Mouse (Mus musculus) intestine, embryonic 15.5 days (tissue): ENCODE results near the gene Olfr594. TPM values are rescaled to one million over a fixed set of nuclear protein-coding genes. Genes with fewer than 3 reads are reported as not detected.
"Not testable (repeated sequence)": the region's sequence is repeated elsewhere in the genome, so short reads cannot be mapped to it uniquely, and the experiment has no call there.

ENCODE experiments used
- ATAC-seq: fragments of 200-750 bp; cut with Nextera tagmentation; 2 replicates; pipeline ENCODE4 v1.8.0; 2017; ENCODE audit warnings: moderate TSS enrichment, moderate library complexity
- H3K27ac ChIP-seq: fragments of 300-500 bp; sonication (generic); 2 replicates; pipeline ENCODE4 v1.5.1; 2015; ENCODE audit warnings: mild to moderate bottlenecking, inconsistent platforms
- H3K27me3 ChIP-seq: fragments of 300-500 bp; sonication (generic); replicated peaks from 2 replicates; pipeline ENCODE4 v1.6.1; 2015; ENCODE audit warnings: inconsistent platforms
- H3K36me3 ChIP-seq: fragments of 300-500 bp; sonication (generic); 2 replicates; pipeline ENCODE4 v1.6.1; 2015; ENCODE audit warnings: inconsistent platforms
- H3K4me1 ChIP-seq: fragments of 300-500 bp; sonication (generic); replicated peaks from 2 replicates; pipeline ENCODE4 v1.6.1; 2015; ENCODE audit warnings: inconsistent platforms
- H3K4me2 ChIP-seq: fragments of 300-500 bp; sonication (generic); replicated peaks from 2 replicates; pipeline ENCODE4 v1.6.1; 2015; ENCODE audit warnings: mild to moderate bottlenecking, inconsistent platforms
- H3K4me3 ChIP-seq: fragments of 300-500 bp; sonication (generic); replicated peaks from 2 replicates; pipeline ENCODE4 v1.5.1; 2015; ENCODE audit warnings: inconsistent platforms
- H3K9ac ChIP-seq: fragments of 300-500 bp; sonication (generic); 2 replicates; pipeline ENCODE4 v1.6.1; 2015; ENCODE audit warnings: inconsistent platforms
- H3K9me3 ChIP-seq: fragments of 300-500 bp; sonication (generic); 2 replicates; pipeline ENCODE4 v1.6.1; 2016; ENCODE audit warnings: inconsistent platforms
- WGBS: fragments of 180-500 bp; shearing (Covaris S2); methylation state at CpG from one replicate; pipeline ENCODE4 v1.1.7; 2015; 5-methylcytosine and 5-hydroxymethylcytosine counted together
- polyA plus RNA-seq: library from polyadenylated mRNA; unstranded; fragments of >200 nt; fragmentation: Nextera tagmentation; extraction: Ambion mirVana; gene quantifications from 2 replicates; pipeline ENCODE4 v1.2.1, GENCODE M21; 2015

The Olfr594 gene
- polyA plus RNA-seq = not detected in 2 replicates

DNA sequence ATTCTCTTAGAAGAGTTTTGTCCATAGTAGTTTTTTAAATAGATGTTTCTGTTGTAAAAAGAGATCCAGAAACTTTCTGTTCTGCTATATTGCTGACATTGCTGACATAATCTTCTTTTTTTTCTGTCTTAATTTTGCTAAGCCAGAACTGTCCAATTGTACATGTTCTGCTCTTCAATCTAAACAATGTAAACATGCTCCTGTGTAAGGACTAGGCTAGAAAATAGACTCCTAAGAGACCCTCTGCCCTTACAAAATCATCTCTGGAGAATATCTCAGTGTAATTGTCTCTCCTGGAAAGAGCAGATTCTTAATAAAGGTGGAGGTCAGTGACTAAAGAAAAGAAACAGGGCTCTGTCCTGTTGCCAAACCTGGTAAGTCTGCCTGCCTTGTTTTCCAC lies at the start of gene Olfr594:
Gene Olfr594, plus strand, starts transcription at position 301 of the 400 bp plus-strand sequence.
- H3K27me3 ChIP-seq = no peaks in the 10 kb centered on the region
- no peaks in the 10 kb centered on the region for H3K4me1 ChIP-seq
- no peak for ATAC-seq
- no peak within 1 kb of the TSS for H3K4me2 ChIP-seq
- no peak within 1 kb of the TSS for H3K27ac ChIP-seq
- no peak within 1 kb of the TSS for H3K9ac ChIP-seq
- H3K36me3 ChIP-seq = no peaks in the 10 kb centered on the region
- no peaks in the 10 kb centered on the region for H3K9me3 ChIP-seq
- no peak within 1 kb of the TSS for H3K4me3 ChIP-seq

DNA sequence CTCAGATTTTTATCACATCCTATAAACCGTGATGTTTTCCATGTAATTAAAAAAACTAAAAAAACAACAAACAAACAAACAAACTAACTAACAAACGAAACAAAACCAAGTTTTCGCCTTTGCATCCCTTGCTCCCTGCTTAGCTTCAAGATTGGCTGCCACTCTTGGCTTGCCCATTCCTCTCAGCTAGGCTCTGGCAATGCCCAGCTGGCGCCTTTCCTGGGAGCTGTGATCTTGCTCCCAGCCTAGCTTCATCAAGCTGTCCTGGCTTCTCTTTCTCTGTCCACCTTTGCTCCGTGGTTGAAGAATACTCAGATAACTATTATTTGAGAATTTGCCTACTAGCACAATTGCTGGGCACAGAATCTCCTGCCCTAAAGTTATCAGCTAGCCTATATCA lies 47.1 kb upstream of the Olfr594 start:
- no peak overlapping the region for H3K27ac ChIP-seq
- ATAC-seq = no peak
- no peak overlapping the region for H3K9ac ChIP-seq
- no peaks in the 10 kb centered on the region for H3K4me1 ChIP-seq
- no peak overlapping the region for H3K4me3 ChIP-seq
- 75% methylated on average over 5 of the region's 5 CpGs for WGBS
- no peak overlapping the region for H3K4me2 ChIP-seq
- no peaks in the 10 kb centered on the region for H3K36me3 ChIP-seq
- no peaks in the 10 kb centered on the region for H3K9me3 ChIP-seq
- no peaks in the 10 kb centered on the region for H3K27me3 ChIP-seq

- Histone ChIP-seq H3K27ac (no peak within 1 kb of the TSS), H3K36me3 (no peaks in the 10 kb centered on the region), H3K4me1 (no peaks in the 10 kb centered on the region), H3K27me3 (no peaks in the 10 kb centered on the region), H3K9me3 (no peaks in the 10 kb centered on the region), H3K9ac (no peak within 1 kb of the TSS), H3K4me2 (no peak within 1 kb of the TSS), H3K4me3 (no peak within 1 kb of the TSS)
- 81% methylated on average over 1 of the region's 1 CpGs for WGBS
- ATAC-seq = no peak
These were observed 38.6 kb upstream of the Olfr594 start, which contains the start of gene Olfr591 for GRCm38 (mm10) chr7:103178240-103178639. Gene Olfr591 (minus strand): TSS chr7:103178340.

GRCm38 (mm10) chr7:103184503-103184902 lies 32.3 kb upstream of the Olfr594 start, which contains the start of gene Olfr592:
Gene Olfr592 (plus strand): TSS chr7:103184803.
- H3K4me3 ChIP-seq, H3K4me1 ChIP-seq, H3K27ac ChIP-seq, H3K36me3 ChIP-seq, H3K27me3 ChIP-seq, H3K9ac ChIP-seq, H3K4me2 ChIP-seq, H3K9me3 ChIP-seq, ATAC-seq: not testable (repeated sequence)
- WGBS = 78% methylated on average over 1 of the region's 1 CpGs

DNA sequence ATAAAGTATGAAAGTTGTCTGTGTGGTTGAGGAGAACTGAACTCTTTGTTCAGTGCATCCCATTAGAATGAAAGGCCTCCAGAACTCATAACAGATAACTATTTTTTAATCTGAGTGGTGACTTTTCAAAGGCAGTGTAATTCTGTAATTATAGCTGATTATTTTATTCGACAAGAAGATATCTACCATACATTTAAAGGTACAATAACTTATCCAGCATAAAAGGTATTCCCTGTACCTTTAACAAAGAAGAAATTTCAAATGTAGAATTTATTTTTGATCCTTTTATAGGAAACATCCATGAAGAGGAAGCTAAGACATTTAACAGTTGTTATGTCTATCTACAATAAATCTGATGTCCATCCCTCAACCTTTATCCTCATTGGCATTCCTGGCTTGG lies 5.2 kb upstream of the Olfr594 start, which contains the start of gene Olfr593:
Gene Olfr593, plus strand, starts transcription at position 301 of the 400 bp plus-strand sequence.
- H3K4me2 ChIP-seq = no peak within 1 kb of the TSS
- no peaks in the 10 kb centered on the region for H3K36me3 ChIP-seq
- H3K9ac ChIP-seq = no peak within 1 kb of the TSS
- H3K27ac ChIP-seq = no peak within 1 kb of the TSS
- H3K9me3 ChIP-seq = no peaks in the 10 kb centered on the region
- H3K27me3 ChIP-seq = no peaks in the 10 kb centered on the region
- no peak within 1 kb of the TSS for H3K4me3 ChIP-seq
- no peak for ATAC-seq
- WGBS = 76% methylated on average over 1 of the region's 1 CpGs
- H3K4me1 ChIP-seq = no peaks in the 10 kb centered on the region

DNA sequence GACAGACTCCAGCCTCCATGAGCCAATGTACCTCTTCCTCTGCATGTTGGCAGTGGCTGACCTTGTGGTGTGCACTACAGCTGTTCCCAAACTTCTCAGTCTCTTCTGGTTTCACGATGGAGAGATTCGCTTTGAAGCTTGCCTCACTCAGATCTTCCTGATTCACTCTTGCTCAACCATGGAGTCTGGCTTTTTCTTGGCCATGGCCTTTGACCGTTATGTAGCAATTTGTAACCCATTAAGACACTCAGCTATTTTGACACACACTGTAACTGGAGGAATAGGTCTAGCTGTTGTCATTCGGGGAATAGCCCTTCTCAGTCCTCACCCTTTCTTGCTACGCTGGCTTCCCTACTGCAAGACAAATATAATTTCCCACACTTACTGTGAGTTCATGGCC lies 4.7 kb upstream of the Olfr594 start:
- H3K27me3 ChIP-seq, H3K9ac ChIP-seq, H3K4me2 ChIP-seq, H3K27ac ChIP-seq, ATAC-seq, H3K4me3 ChIP-seq, H3K36me3 ChIP-seq, H3K4me1 ChIP-seq, H3K9me3 ChIP-seq: not testable (repeated sequence)
- 86% methylated on average over 5 of the region's 5 CpGs for WGBS

DNA sequence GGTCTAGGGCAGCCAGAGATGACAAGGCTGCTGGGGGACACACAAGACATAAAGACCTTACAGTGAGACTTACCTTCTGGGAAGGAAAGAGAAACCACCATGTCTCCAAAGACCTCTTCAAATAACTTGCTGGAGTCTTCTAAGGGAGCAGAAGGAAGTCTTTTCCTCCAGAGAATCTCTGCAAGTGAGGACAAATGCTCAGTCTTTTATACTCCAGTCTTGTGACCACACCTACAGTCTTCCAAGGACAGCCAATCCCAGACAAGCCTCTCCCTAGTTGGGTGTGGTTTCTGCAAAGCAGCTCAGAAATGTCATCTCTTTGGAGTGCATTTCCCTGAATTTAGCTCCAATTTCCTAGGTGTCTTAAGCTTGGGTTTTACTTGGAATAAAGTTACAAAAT lies 35.6 kb downstream of the Olfr594 start, which contains the start of gene Usp17ld:
Gene Usp17ld, minus strand, starts transcription at position 101 of the 400 bp plus-strand sequence.
- H3K27ac ChIP-seq, H3K9ac ChIP-seq, H3K36me3 ChIP-seq, H3K4me3 ChIP-seq, ATAC-seq, H3K9me3 ChIP-seq, H3K27me3 ChIP-seq, H3K4me2 ChIP-seq, H3K4me1 ChIP-seq: not testable (repeated sequence)

Other genes with a start within 250 kb of the Olfr594 start
- not detected in 2 replicates for gene Olfr577, start 241.1 kb upstream of the Olfr594 start, polyA plus RNA-seq
- gene Olfr578, start 227.7 kb upstream of the Olfr594 start, polyA plus RNA-seq = not detected in 2 replicates
- gene Olfr582, start 179.0 kb upstream of the Olfr594 start, polyA plus RNA-seq = not detected in 2 replicates
- not detected in 2 replicates for gene Olfr583, start 165.7 kb upstream of the Olfr594 start, polyA plus RNA-seq
- not detected in 2 replicates for gene Olfr584, start 135.1 kb upstream of the Olfr594 start, polyA plus RNA-seq
- gene Olfr585, start 119.3 kb upstream of the Olfr594 start, polyA plus RNA-seq = not detected in 2 replicates
- gene Olfr586, start 91.4 kb upstream of the Olfr594 start, polyA plus RNA-seq = not detected in 2 replicates
- gene Olfr588-ps1, start 76.1 kb upstream of the Olfr594 start, polyA plus RNA-seq = not detected in 2 replicates
- gene Olfr589, start 60.6 kb upstream of the Olfr594 start, polyA plus RNA-seq = not detected in 2 replicates
- not detected in 2 replicates for gene Olfr591, start 38.7 kb upstream of the Olfr594 start, polyA plus RNA-seq
- not detected in 2 replicates for gene Olfr592, start 32.2 kb upstream of the Olfr594 start, polyA plus RNA-seq
- not detected in 2 replicates for gene Olfr593, start 5.1 kb upstream of the Olfr594 start, polyA plus RNA-seq
- not detected in 2 replicates for gene Usp17ld, start 35.5 kb downstream of the Olfr594 start, polyA plus RNA-seq
- not detected in 2 replicates for gene Olfr596, start 88.7 kb downstream of the Olfr594 start, polyA plus RNA-seq
- not detected in 2 replicates for gene Olfr597, start 99.3 kb downstream of the Olfr594 start, polyA plus RNA-seq
- gene Olfr598, start 106.6 kb downstream of the Olfr594 start, polyA plus RNA-seq = not detected in 2 replicates
- gene Olfr599, start 118.9 kb downstream of the Olfr594 start, polyA plus RNA-seq = not detected in 2 replicates
- not detected in 2 replicates for gene Olfr600, start 132.7 kb downstream of the Olfr594 start, polyA plus RNA-seq
- not detected in 2 replicates for gene Olfr601, start 145.7 kb downstream of the Olfr594 start, polyA plus RNA-seq
- not detected in 2 replicates for gene Olfr603, start 169.2 kb downstream of the Olfr594 start, polyA plus RNA-seq
- not detected in 2 replicates for gene Usp17lc, start 198.1 kb downstream of the Olfr594 start, polyA plus RNA-seq
- not detected in 2 replicates for gene Olfr605, start 228.4 kb downstream of the Olfr594 start, polyA plus RNA-seq
- not detected in 2 replicates for gene Olfr606, start 232.1 kb downstream of the Olfr594 start, polyA plus RNA-seq
- not detected in 2 replicates for gene Olfr607, start 247.2 kb downstream of the Olfr594 start, polyA plus RNA-seq